Mouse (Mus musculus) liver, embryonic 14.5 days (tissue): ENCODE data around the gene Aaas.

ENCODE experiments used
- CTCF ChIP-seq: IDR thresholded peaks from 2 replicates; pipeline ENCODE4 v1.5.1; 2016; ENCODE audit warnings: antibody characterized with exemption, low read depth, control low read depth
- EP300 ChIP-seq: IDR thresholded peaks from 2 replicates; pipeline ENCODE4 v1.6.1; 2016; ENCODE audit warnings: antibody characterized with exemption, low read depth

- no peak for TF ChIP-seq EP300
- no peak for TF ChIP-seq CTCF
Observed at GRCm38 (mm10) chr15:102331610-102332015, 19.0 kb downstream of the Aaas start, which contains the start of gene Myg1.
